Mouse (Mus musculus) stomach, postnatal 0 days (tissue): ENCODE results near the gene Tbcb.

Source experiments
- CTCF ChIP-seq: IDR thresholded peaks from 2 replicates; pipeline ENCODE4 v1.5.1; 2016; ENCODE audit warnings: antibody characterized with exemption, low read depth, mild to moderate bottlenecking, moderate library complexity
- EP300 ChIP-seq: optimal IDR thresholded peaks from 2 replicates; pipeline ENCODE3; 2016; ENCODE audit warnings: antibody characterized with exemption

GRCm38 (mm10) chr7:30265935-30266334 is 33.9 kb upstream of the Tbcb start:
- TF ChIP-seq CTCF (no peak), EP300 (no peak)
